Mouse (Mus musculus): ENCODE results near the gene Ccl1.

- no peak for TF ChIP-seq TAL1 (IDR thresholded peaks at IDR 0.05; ENCODE audit: low read length)
- TF ChIP-seq GATA1 (IDR thresholded peaks at IDR 0.05; ENCODE audit: low read length), result no peak
These were observed 49.9 kb downstream of the Ccl1 start for GRCm38 (mm10) chr11:82255601-82256000.
